Mouse (Mus musculus): Measurements from ENCODE around the gene Atf7.

Atf7 gene

DNA sequence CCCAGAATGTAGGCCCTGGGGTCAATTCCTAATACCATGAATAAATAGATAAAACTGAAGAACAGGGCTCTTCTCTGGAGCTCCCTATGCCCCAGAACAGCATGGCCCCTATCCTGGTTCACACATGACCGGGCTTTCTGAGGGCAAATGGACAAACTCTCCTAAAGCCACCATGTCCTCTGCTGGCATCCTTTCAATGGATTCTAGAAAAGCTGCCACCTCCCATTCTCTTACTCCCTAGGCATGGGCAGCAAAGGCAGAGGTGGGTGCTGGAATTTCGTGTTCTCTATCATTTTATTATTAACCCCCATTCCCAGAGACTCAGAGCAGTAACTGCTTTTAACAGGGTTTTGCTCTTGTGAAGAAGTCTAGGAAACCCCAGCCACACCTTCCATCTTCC lies 110.0 kb downstream of the Atf7 start:
- no peak for DNase-seq

DNA sequence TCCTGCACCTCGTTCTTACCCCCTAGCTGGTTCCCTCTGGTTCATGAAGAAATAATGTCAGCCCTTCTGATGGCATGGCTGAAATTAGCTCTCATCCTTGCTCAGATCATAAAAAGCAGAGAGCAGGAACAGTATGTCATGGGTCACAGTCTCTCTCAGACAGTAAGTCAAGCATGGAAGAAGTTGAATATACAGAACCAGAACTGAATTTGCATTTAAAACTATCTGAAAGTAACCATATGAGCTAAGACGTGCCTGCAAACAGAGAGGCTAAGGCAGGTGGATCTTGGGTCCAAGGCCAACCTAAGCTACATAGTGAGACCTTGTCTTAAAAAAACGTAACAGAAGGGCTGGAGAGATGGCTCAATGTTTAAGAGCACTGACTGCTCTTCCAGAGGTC lies 112.3 kb downstream of the Atf7 start:
- DNase-seq = no peak

DNA sequence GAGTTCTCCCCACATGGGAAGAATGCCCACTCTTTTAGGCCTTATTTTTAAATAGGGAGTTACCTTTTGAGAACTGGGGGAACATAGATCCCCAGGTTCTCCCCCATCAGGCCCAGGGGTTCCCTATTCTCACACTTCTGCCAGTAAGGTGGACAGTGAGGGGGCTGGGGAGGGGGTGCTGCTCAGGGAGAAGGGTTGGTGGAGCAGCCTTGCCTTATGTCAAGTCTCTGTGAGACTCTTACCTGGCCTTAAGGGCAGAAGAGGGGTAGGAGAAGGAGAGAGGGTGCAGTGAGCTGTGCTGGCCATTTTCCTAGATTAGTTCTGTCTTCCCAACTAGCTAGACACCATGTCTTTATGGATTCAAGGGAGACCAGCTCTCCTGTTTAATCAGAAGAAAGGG lies 112.8 kb downstream of the Atf7 start:
- DNase-seq = no peak

DNA sequence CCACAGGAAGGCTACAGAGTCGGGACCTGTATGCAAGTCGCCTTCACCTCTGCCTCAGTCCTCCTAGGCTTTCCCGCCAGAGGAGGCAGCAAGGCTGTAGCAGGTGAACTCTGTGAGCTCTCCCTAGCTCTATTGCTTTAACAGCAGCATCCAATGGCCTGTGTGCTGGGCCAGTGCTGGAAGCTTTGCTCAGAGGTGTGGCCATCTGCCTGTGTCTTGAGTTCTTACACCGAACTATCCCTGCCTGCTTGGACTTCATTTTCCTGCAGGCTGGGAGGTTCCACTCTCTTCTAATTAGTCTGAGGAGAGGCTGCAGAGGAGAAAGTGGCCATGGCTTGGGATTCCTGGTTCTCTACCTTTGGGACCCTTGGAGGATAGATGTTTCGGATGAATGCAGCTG lies 113.3 kb downstream of the Atf7 start:
- DNase-seq = no peak

DNA sequence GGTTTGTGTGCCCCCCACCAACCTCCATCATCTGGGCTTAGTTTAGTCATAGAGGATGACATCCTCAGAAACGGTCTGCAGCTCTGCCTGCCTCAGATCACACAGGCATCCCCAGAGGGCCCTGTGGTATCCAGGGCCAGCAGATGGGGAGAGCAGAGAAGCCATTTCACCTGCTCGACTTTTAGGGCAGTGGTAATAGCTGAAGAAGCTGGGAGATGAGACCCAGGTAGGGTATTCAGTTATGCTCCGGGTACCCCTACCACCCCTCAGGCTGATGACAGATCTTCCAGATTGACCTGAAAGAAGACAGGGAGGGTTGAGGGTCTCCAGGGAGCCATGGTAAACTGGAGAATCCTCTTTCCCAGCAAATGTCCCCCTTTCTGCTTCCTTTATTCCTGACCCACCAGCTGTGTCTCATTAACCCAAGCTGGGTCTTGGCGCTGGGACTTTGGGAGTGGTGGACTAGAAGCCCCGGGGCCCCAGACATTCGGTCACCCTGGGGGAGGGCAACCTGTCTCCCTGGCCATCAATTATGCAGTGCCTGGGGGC lies 113.9 kb downstream of the Atf7 start:
- no peak for DNase-seq

DNA sequence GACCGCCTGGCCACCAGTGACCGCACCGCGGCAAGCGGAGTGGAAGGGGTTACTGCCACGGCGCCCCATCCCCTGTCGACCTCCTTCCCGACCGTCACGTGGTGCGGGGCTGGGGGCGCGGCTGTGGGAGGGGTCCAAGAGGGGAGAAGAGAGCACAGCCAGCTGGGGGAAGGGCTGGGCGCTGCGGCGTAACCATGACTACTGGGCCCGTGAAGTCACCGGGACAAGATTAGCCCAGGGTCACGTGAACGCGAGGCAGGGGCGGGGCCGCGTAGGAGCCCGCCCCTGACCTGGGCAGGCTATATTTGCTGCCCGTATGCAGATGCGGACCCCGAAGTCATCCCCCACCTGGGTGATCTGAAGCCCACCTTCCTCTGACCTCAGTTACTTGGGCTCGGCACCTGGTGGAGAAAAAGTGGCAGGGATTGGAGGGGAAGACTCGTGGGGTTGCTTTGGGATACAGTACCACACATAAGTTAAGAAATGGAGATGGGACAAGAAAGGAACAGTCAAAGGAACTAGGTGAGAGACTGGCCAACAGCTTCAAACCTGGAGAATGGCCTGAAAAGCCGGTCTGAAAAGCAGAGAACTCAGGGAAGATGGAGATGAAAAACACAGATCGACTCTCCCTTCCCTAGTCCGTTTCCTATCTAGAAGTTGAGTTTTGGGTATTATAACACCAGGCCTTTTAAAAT lies 114.5 kb downstream of the Atf7 start:
- DNase-seq = peak; percentile 93

DNA sequence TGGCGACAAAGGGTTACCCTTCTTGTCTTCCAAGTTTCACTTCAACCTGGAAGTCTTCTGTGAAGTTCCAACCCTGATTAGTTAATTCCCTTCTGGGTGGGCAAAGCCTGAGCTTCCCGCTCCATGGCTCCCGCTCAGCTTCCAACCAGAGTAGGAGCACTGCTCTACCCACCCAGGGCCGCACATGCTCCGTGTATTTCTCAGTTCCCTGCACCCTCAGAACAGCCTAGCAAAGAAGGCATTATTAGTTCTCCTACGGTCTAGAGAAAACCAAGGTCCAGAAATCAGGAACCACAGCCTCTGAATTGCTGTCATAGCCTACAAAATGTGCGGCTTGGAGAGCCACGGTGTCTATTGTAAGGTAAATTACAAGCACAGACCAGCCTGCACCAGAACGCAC lies 115.2 kb downstream of the Atf7 start:
- DNase-seq = no peak

DNA sequence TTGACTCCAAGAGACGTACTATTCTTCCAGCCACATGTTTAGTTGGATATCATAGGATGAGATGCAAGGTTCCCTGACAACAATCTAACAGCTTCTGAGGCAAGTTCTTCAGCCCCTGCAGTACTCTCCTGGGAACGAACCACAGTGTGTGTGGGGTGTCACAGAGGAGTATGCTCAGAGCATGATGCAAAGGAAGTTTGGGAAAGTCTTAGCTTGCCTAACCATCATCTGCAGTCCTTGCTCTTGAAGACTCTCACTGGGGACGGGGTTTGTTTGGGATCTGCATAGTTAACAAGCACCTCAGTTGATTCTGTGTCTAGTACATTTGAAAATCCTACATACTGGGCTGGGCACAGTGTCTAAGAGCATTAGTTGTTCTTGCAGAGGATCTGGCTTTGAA lies 116.9 kb downstream of the Atf7 start:
- no peak for DNase-seq

DNA sequence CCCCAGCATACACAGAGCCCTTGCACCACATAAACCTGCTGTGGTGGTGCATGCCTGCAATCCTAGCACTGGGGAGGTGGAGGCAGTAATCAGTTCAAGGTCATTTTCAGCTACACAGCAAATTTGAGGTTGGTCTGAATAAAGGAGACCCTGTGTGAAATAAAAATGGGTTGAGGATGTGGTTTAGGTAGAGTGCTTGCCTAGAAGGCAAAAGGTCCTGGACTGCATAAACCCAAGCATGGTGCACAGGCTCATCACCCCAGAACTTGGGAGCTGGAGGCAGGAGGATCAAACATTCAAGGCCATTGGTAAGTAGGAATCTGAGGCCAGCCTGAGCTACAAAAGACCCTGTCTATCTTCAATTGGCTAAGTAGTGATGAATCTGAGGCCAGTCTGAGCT lies 117.7 kb downstream of the Atf7 start:
- DNase-seq = no peak

DNA sequence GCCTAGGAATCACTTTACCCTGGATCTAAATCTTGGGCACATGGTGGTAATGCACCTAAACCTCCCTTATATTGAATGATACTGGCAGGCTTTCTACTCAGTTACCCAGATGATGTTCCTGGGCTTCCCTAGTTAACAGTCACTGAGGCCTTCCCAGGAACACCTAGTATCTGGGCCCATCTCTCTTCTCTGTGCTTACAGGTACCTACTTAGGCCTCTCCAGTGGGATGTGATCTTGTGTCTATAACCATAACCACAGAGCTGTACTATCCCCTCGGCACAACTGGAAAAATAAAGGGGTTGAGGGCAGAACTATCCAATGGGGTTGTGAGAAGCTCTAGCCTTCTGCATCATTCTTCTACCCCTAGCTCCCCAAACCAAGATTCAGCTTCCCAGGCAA lies 118.4 kb downstream of the Atf7 start:
- DNase-seq = no peak

DNA sequence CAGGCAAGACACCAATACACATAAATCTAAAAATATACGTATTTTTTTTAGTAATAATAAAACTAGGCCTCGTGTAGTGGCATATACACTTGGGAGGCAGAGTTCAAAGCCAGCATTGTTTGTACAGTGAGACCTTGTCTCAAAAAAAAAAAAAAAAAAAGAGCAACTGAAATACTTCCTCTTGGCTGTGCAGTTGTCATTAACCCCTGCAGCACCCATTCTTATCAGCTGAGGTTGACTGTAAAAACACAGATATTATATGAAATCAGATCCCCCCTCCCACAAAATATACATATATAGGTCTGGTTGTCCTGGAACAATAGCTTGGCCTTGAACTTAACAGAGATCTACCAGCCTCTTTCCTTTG lies 118.8 kb downstream of the Atf7 start:
- DNase-seq = no peak

DNA sequence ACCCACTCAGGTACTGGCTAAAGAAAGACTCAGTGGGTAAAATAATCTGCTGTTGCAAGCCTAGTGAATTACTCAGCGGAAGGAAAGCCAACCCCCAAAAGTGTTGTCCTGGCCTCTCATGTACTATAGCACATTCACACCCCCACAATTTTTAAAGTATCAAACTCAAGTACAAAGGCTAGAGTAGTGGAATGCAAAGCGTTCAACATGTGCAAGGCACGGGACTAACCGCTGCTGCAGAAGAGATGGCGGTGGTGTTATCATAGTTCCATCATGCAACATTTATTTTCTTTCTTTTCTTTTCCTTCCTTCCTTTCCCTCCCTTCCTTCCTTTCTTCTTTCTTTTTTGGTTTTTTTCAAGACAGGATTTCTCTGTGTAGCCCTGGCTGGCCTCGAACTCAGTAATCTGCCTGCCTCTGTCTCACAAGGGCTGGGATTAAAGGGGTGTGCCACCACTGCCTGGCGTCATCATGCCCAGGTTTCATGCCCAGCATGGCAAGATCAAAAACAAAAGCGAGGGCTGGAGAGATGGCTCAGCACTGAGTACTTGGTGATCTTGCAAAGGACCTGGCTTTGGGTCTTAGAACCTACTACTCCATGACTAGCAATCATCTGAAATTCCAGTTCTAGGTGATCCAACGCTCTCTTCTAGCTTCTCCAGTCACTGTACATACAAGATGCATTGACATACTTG lies 119.3 kb downstream of the Atf7 start:
- no peak for DNase-seq

DNA sequence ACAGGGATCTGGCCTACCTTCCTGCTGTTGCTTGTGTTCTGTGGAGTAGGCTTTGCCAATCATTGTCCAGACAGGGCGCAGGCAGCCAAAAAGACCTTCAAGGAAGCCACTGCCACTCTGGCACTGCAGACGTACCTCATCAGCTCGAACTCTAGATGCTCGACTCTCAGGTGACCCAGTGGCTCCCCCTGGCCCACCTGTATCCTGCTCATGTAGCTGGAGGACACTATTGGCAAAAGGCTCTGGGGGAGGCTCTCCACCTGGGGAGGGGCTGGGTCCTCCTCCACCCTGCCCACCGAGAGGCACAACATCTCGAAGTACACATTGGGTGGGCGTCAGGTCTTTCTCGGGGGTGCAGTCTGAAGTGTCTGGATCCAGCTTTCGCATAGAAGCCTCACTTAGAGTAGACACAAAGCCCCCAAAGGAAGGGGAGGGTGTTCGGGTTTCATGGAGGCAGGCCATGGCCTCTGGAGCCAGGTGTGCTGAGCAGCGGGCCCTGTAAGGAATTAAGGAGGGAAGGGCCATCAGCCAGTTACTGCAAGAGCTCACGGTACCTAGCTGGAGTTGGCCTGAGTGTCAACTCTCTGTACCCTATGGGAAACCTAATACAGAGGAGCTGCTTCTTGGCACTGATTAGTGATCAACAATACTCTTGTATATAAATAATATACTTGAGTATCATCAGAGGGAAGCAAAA lies 120.0 kb downstream of the Atf7 start:
- DNase-seq = no peak

DNA sequence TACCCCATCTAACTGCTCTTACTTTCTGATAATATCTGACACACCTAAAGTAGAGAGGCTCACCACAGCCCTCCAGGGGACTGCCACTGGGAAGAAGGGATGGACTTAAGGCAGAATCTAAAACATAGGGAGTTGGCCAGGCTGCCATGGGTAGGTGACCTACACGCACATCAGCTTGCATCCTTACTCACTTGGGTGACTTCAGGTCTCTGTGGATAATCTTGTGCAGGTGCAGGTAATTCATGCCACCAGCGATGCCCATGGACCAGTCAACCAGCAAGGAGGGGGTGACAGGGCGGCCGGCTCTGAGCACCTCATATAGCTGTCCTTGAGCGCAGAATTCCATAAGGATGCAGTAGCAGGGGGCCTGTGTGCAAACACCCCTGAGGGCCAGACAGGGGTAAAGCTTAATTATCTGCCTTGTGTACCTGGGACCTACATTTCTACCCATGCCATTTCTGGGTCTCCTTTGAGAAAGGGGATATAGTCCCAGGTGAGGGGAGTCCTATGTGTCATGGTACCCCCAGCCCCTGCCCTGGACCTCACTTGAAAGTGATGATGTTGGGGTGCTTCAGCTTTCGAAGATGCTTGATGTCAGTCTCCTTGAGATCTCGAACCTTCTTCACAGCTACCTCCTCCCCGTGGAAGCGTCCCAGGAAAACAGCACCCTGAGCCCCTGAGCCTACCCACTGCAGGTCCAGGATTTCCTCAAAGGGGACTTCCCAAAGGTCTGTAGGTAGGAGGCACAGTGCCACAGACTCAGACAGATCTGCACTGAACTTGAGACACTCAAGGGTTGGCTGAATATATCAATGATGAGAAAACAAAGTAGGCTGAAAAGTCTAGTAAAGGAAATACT lies 121.1 kb downstream of the Atf7 start:
- DNase-seq = no peak

DNA sequence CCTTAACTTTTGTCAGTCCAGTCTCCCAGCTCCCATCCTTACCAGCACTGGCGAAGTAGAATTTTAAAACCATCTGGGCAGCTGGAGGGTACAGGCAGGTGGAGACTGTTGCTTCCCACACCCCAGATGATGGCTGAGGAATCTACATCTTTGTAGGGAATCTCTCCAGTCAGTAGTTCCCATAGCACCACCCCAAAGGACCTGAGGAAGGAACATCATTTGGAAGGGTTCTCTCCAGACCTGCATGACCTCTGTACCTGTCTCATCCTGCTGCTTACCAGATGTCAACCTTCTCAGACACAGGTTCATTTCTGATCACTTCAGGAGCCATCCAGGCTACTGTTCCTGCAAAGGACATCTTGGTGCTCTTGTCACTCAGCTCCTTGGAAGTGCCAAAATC lies 121.8 kb downstream of the Atf7 start, which contains the start of gene Gm10337:
Gene Gm10337 (plus strand): TSS at position 276 of the 400 bp plus-strand sequence.
- DNase-seq = no peak

DNA sequence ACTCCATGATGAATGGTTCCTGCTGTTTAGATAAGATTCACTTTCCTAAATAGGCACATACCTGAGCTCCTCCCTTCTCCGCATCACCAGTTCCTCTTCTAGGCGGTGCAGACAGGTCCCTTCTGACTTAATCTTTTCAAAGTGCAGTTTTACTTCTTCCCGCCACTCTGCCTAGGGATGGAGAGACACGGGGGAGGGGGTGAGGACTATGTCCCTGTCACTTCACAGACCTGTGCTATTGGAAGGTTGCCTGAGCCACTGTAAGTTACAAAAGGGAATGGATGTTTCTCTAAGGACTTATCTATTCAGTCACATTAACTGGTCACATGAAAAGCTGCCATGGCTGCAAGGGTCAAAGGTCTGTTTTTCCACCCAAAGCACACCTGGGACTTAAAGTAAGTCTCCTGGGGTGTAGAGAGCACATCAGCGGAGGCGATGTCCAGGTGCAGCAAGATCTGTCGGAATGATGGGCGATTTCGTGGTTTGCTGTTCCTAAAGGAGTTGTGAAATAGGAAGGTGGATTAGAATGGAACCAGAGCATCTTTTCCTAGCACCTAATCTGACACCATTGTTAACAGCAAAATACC lies 122.9 kb downstream of the Atf7 start:
- no peak for DNase-seq

DNA sequence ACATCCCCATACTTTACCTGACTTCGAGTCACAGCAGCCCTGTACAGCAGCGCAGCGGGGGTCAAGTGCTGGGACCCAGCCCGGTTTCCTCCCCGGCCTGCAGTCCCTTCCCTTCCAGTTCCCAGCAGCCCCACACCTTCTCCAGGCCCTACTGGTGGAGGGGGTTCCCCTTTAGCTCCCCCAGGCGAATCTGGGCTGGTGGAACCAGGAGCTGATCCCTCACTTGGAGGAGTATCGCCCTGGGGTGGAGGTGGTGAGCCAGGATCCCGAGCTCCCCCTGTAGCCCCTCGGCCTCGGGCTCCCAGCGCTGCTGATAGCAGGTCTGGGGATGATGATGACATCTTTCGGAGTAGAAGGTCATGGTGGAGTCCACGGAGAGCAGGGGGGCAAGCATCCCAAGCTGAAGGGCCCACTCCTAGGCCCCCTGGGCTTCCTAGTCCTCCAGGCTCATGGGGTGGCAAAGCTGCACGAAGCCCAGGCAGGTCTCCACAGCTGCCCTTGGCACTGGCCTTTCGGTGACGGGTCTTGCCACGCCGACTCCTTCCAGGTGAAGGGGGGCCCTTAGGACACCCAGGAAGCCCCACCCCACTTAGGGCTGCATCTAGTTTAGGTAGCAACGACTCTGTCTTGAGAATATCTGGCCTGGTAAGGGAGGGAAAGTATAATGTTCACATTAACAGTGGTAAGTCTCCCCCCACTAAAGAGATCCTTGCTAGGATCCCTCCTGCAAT lies 124.0 kb downstream of the Atf7 start:
- no peak for DNase-seq

DNA sequence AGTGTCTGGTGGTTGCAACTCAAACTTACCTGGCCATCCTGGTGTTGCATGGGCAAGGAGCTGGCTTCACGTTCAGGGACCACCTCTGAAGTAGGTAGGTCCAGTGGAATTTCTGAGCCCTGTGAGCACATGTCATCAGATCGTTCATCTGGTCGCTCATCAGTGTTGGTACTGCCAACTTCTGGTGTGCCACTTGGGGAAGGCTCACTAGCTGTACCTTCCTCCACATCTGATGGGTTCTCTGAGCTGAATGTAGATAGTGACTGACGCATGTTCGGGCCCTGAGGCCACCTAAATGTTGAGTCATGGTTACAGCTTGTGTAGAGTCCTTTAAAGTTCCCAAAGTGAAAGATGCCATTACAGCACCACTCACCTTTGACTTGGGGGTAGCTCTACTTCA lies 124.8 kb downstream of the Atf7 start:
- DNase-seq = no peak

DNA sequence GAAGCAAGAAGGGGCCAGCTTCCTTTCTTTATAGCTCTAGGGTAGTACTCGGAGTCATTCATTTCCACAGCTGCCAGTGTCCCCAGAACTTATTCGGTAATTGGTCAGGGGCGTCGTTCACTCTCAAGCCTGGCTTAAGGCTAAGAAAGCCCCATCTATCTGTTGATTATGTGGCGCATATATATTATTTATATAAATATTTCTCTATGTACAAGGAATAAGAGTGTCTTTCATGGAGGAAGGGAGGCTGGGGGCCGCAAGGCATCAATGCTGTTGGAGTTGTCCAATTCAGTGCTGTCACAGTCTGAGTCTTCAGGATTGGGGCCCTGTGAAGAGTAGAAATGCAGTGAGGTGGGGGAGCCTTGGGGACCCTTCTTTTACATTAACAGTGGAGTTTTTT lies 125.4 kb downstream of the Atf7 start:
- DNase-seq = no peak

DNA sequence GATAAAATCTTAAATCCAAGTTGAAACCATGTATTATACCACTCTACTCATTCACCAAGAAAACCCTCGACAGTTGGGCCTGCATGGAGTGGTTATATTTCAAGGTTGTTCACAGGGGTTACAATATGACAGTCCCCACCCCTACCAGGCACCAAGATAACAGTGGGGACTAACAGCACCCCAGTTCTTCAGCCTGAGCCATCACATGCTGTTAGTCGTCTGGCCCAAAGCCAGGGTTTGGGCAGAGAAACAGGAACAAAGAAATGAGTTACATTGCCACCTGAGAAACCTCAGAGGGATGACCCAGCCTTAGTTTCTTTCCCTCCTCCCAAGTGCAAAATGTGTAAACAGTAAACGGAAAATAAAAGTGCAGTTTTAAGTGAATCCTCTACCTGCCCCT lies 125.9 kb downstream of the Atf7 start:
- DNase-seq = no peak

DNA sequence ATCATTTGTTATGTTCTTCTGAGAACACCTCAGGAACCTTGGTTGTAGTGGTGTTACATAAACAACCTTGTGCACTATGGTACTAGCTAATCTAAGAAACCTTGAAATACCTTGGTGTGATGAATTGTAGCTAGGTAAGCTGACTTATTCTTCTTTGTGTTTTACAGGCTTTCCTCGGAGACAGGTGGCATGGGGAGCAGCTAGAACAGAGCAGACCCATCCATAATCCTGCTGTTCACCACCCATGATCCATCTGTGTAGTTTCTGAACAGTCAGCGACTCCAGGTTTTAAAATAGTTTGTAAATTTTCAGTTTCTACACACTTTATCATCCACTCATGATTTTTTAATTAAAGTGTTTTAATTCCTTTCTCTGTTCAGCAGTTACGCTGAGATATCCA lies 126.9 kb downstream of the Atf7 start:
- DNase-seq = no peak

DNA sequence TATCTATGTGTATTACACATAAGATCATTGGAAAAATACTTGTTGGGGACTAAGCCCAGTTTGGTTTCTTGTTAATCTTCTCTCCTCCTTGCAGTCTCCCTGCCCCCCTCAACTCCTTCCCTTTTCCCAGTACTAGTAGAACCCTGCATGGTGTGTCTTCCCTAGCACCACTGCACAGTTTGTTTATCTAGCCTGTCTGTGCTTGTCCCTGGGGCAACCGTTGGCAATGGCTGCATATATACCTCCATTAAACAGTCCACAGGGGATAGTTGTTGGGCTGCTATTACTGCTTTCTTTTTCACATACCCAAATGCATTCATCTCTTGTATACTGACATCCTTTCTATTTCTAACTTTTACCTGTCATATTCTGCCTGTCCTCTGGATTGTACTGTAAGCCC lies 137.6 kb downstream of the Atf7 start:
- no peak for DNase-seq

All from lung, postnatal 10 days (tissue).